In the genomic region with DNA sequence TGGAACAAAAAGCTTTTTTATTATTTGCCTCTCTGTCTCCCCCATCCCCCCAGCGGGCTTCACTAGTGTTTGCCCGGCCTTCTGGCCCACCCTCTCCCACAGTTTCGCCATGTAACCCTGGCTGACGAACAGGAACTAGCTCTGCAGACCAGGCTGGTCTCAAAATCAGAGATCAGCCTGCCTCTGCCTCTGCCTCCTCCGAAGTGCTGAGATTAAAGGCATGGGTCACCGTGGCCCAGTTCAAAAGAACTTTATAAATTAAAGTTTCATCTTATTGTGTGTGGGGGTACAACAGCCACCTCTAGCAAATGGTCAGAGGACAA, we compare ENCODE assay signal across 9 mouse cellular contexts. TPM values are rescaled to one million over a fixed set of nuclear protein-coding genes. Genes with fewer than 3 reads are reported as not detected.
DNase-seq lines count a peak whose midpoint lies in the region; ATAC-seq and TF ChIP-seq lines count a peak whose summit lies in the region.
"Had no signal": no experiment of that assay in that cellular context is flagged by ENCODE, and none has a peak within 500 bp of the region (broad histone marks: within the 10 kb centered on the region; RNA-seq: fewer than 3 reads in every experiment).

No protein-coding gene starts in this region.

- peak overlapping the region; percentile 77 for H3K4me3 ChIP-seq in layer of hippocampus, adult 2 months
- H3K4me3 ChIP-seq in embryonic facial prominence, embryonic 15.5 days (replicated peaks): peak overlapping the region; percentile 89
- H3K4me3 ChIP-seq in hindbrain, postnatal 0 days (ENCODE audit: low read length): peak overlapping the region; percentile 65; the same call in 1 of the 2 replicates
- H3K4me3 ChIP-seq in myocyte: peak overlapping the region; percentile 93

- H3ac ChIP-seq in myocyte (ENCODE audit: control insufficient read depth, insufficient read length): no peak overlapping the region

- H3K4me1 ChIP-seq in embryonic facial prominence, embryonic 15.5 days: peaks cover 26% of the 10 kb centered on the region
- H3K4me1 ChIP-seq in hindbrain, postnatal 0 days (ENCODE audit: insufficient read depth, low read length): peaks cover 5% of the 10 kb centered on the region; the same call in 1 of the 2 replicates

- H3K36me3 ChIP-seq in embryonic facial prominence, embryonic 15.5 days: peaks cover 19% of the 10 kb centered on the region; the same call in 1 of the 2 replicates
- H3K36me3 ChIP-seq in hindbrain, postnatal 0 days (ENCODE audit: insufficient read depth, low read length): 0 out of 2 replicates have a peak, but pooled peaks cover 7% of the 10 kb centered on the region
- H3K36me3 ChIP-seq in myocyte (ENCODE audit: control insufficient read depth, insufficient read depth): no peaks in the 10 kb centered on the region

- peak overlapping the region; percentile 99; the same call in 1 of the 2 replicates for H3K27ac ChIP-seq in layer of hippocampus, adult 2 months
- H3K27ac ChIP-seq in embryonic facial prominence, embryonic 15.5 days (replicated peaks): no peak overlapping the region
- H3K27ac ChIP-seq in hindbrain, postnatal 0 days: no peak overlapping the region

- peak overlapping the region; percentile 69 for H3K4me2 ChIP-seq in embryonic facial prominence, embryonic 15.5 days (replicated peaks)
- peak overlapping the region; percentile 67 for H3K4me2 ChIP-seq in hindbrain, postnatal 0 days (ENCODE audit: low read depth, low read length)
- peak overlapping the region; percentile 95 for H3K4me2 ChIP-seq in myocyte (ENCODE audit: low read depth)

- H3K9ac ChIP-seq in embryonic facial prominence, embryonic 15.5 days: no peak overlapping the region
- no peak overlapping the region; the same call in 1 of the 2 replicates for H3K9ac ChIP-seq in hindbrain, postnatal 0 days (replicated peaks; ENCODE audit: low read length)

- H3K9me3 ChIP-seq in embryonic facial prominence, embryonic 15.5 days (replicated peaks): no peaks in the 10 kb centered on the region
- H3K9me3 ChIP-seq in hindbrain, postnatal 0 days (ENCODE audit: low read length): no peaks in the 10 kb centered on the region

- DNase-seq in layer of hippocampus, adult 2 months (ENCODE audit: low spot score in 2 of 2): no peak
- DNase-seq in layer of hippocampus, adult 11-12 months (ENCODE audit: low spot score): no peak
- no peak for DNase-seq in hindbrain, postnatal 0 days (ENCODE audit: low spot score)
- no peak for DNase-seq in right cerebral cortex, adult 18-20 months
- DNase-seq in spleen, adult 18-20 months: no peak
- DNase-seq: cerebellum, adult 18-20 months; kidney, postnatal 14 days had no signal

- TF ChIP-seq CTCF in layer of hippocampus, adult 2 months (conservative IDR thresholded peaks at IDR 0.05): no peak
- no peak for TF ChIP-seq CTCF in hindbrain, postnatal 0 days (IDR thresholded peaks at IDR 0.05; ENCODE audit: low read depth)

- 87% methylated on average over 6 of the region's 6 CpGs for WGBS in embryonic facial prominence, embryonic 15.5 days
- 87% methylated on average over 6 of the region's 6 CpGs for WGBS in hindbrain, postnatal 0 days

- peaks cover 34% of the 10 kb centered on the region for H3K79me2 ChIP-seq in myocyte (ENCODE audit: control insufficient read depth, insufficient read depth)

- no peak for ATAC-seq in embryonic facial prominence, embryonic 15.5 days (ENCODE audit: insufficient number of reproducible peaks, low FRiP score, low TSS enrichment, low read depth)
- ATAC-seq in hindbrain, postnatal 0 days: no peak

- H3K27me3 ChIP-seq in embryonic facial prominence, embryonic 15.5 days: no peaks in the 10 kb centered on the region
- no peaks in the 10 kb centered on the region for H3K27me3 ChIP-seq in hindbrain, postnatal 0 days (ENCODE audit: insufficient read depth, low read length)
- no peaks in the 10 kb centered on the region for H3K27me3 ChIP-seq in myocyte (ENCODE audit: control insufficient read depth, insufficient read depth, insufficient read length)

- no peak for TF ChIP-seq POLR2A in myocyte (IDR thresholded peaks at IDR 0.05; ENCODE audit: insufficient read length, low read depth)

TF ChIP-seq in myocyte, 11 proteins besides CTCF, POLR2A, EP300 and RAD21:
- TF ChIP-seq USF1 (IDR thresholded peaks at IDR 0.05; ENCODE audit: low read depth): no peak
- no peak for TF ChIP-seq E2F4 (IDR thresholded peaks at IDR 0.05; ENCODE audit: insufficient read depth)
- TF ChIP-seq TCF3 (IDR thresholded peaks at IDR 0.05; ENCODE audit: insufficient read length, low read depth): no peak
- TF ChIP-seq MAX (IDR thresholded peaks at IDR 0.05; ENCODE audit: low read depth): no peak
- no peak for TF ChIP-seq CEBPB (IDR thresholded peaks at IDR 0.05; ENCODE audit: insufficient read depth, poor library complexity, severe bottlenecking)
- no peak for TF ChIP-seq TCF12 (IDR thresholded peaks at IDR 0.05; ENCODE audit: insufficient read depth, poor library complexity, severe bottlenecking)
- no peak for TF ChIP-seq SRF (IDR thresholded peaks at IDR 0.05; ENCODE audit: control insufficient read depth, insufficient read length, low read depth)
- no peak for TF ChIP-seq MYOG (IDR thresholded peaks at IDR 0.05; ENCODE audit: control insufficient read depth in 1 of 3, insufficient read depth in 1 of 3, insufficient read length in 2 of 3, low read depth in 2 of 3)
- no peak for TF ChIP-seq MYOD1 (IDR thresholded peaks at IDR 0.05; ENCODE audit: control insufficient read depth in 1 of 3, insufficient read length in 2 of 3, low read depth in 2 of 3)
- TF ChIP-seq POLR2AphosphoS2 (IDR thresholded peaks at IDR 0.05; ENCODE audit: insufficient read length, low read depth): no peak
- TF ChIP-seq REST (IDR thresholded peaks at IDR 0.05; ENCODE audit: insufficient read depth, insufficient read length): no peak

RNA-seq across cellular contexts. Expression of gene Ten1, which starts 1.1 kb away (rescaled TPM):
- 10 to 100 TPM; 39.6 to 40.1 TPM for total RNA-seq in layer of hippocampus, adult 2 months (2021)
- 81.0 and 86.7 TPM in 2 replicates for polyA plus RNA-seq in embryonic facial prominence, embryonic 15.5 days (2015; fragmentation: Nextera tagmentation; extraction: Ambion mirVana)
- total RNA-seq in hindbrain, postnatal 0 days (2014; rRNA removed): 66.6 and 74.8 TPM in 2 replicates
- polyA plus RNA-seq in hindbrain, postnatal 0 days (2015; fragmentation: Nextera tagmentation; extraction: Ambion mirVana): 101 and 110 TPM in 2 replicates
- 61.4 TPM for polyA plus RNA-seq in myocyte (2012; fragmentation: generic; extraction: Trizol)

RNA-seq across cellular contexts. Expression of gene Acox1, which starts 1.3 kb away (rescaled TPM):
- total RNA-seq in layer of hippocampus, adult 2 months (2021): 100 to 1,000 TPM; 124 to 126 TPM
- 29.1 and 31.1 TPM in 2 replicates for polyA plus RNA-seq in embryonic facial prominence, embryonic 15.5 days (2015; fragmentation: Nextera tagmentation; extraction: Ambion mirVana)
- total RNA-seq in hindbrain, postnatal 0 days (2014; rRNA removed): 109 and 112 TPM in 2 replicates
- 63.4 and 65.0 TPM in 2 replicates for polyA plus RNA-seq in hindbrain, postnatal 0 days (2015; fragmentation: Nextera tagmentation; extraction: Ambion mirVana)
- polyA plus RNA-seq in myocyte (2012; fragmentation: generic; extraction: Trizol): 36.4 TPM

RNA-seq across cellular contexts. Expression of gene Fbf1, which starts 29.6 kb away (rescaled TPM):
- 10 to 100 TPM; 91.6 to 96.4 TPM for total RNA-seq in layer of hippocampus, adult 2 months (2021)
- 36.9 and 44.9 TPM in 2 replicates for polyA plus RNA-seq in embryonic facial prominence, embryonic 15.5 days (2015; fragmentation: Nextera tagmentation; extraction: Ambion mirVana)
- 68.1 and 73.5 TPM in 2 replicates for total RNA-seq in hindbrain, postnatal 0 days (2014; rRNA removed)
- polyA plus RNA-seq in hindbrain, postnatal 0 days (2015; fragmentation: Nextera tagmentation; extraction: Ambion mirVana): 33.8 and 35.3 TPM in 2 replicates
- polyA plus RNA-seq in myocyte (2012; fragmentation: generic; extraction: Trizol): 41.7 TPM

RNA-seq across cellular contexts. Expression of gene Evpl, which starts 40.3 kb away (rescaled TPM):
- under 1 TPM; 0.67 to 0.93 TPM for total RNA-seq in layer of hippocampus, adult 2 months (2021)
- polyA plus RNA-seq in embryonic facial prominence, embryonic 15.5 days (2015; fragmentation: Nextera tagmentation; extraction: Ambion mirVana): 28.1 and 28.5 TPM in 2 replicates
- total RNA-seq in hindbrain, postnatal 0 days (2014; rRNA removed): 2.8 and 2.9 TPM in 2 replicates
- 1.6 TPM in 2 replicates for polyA plus RNA-seq in hindbrain, postnatal 0 days (2015; fragmentation: Nextera tagmentation; extraction: Ambion mirVana)
- 0.14 TPM for polyA plus RNA-seq in myocyte (2012; fragmentation: generic; extraction: Trizol)

RNA-seq across cellular contexts. Expression of gene Mrpl38, which starts 58.9 kb away (rescaled TPM):
- 10 to 100 TPM; 64.6 to 66.8 TPM for total RNA-seq in layer of hippocampus, adult 2 months (2021)
- 86.9 and 93.7 TPM in 2 replicates for polyA plus RNA-seq in embryonic facial prominence, embryonic 15.5 days (2015; fragmentation: Nextera tagmentation; extraction: Ambion mirVana)
- 83.9 and 94.0 TPM in 2 replicates for total RNA-seq in hindbrain, postnatal 0 days (2014; rRNA removed)
- polyA plus RNA-seq in hindbrain, postnatal 0 days (2015; fragmentation: Nextera tagmentation; extraction: Ambion mirVana): 71.9 and 73.3 TPM in 2 replicates
- polyA plus RNA-seq in myocyte (2012; fragmentation: generic; extraction: Trizol): 141 TPM
